Mouse (Mus musculus) E14TG2a.4 (cell line): ENCODE data around the gene Olfr827.

Experiments used
- H3K27me3 ChIP-seq: 2 replicates; pipeline ENCODE4 v1.6.1; 2014; ENCODE audit warnings: low read length, control low read depth; ENCODE audit not compliant: insufficient read depth
- H3K36me3 ChIP-seq: 2 replicates; pipeline ENCODE4 v1.6.1; 2014; ENCODE audit warnings: low read length, control low read depth; ENCODE audit not compliant: insufficient read depth
- H3K4me1 ChIP-seq: replicated peaks from 2 replicates; pipeline ENCODE4 v1.6.1; 2014; ENCODE audit warnings: low read depth, low read length, control low read depth
- H3K4me3 ChIP-seq: replicated peaks from 2 replicates; pipeline ENCODE4 v1.5.1; 2014; ENCODE audit warnings: mild to moderate bottlenecking, low read length
- H3K9me3 ChIP-seq: 2 replicates; pipeline ENCODE4 v1.6.1; 2014; ENCODE audit warnings: low read length, control low read depth
- CTCF ChIP-seq: conservative IDR thresholded peaks from 2 replicates; pipeline ENCODE4 v1.5.1; 2014; ENCODE audit warnings: low read length
- NANOG ChIP-seq: IDR thresholded peaks from 2 replicates; pipeline ENCODE4 v1.6.1; 2014; ENCODE audit warnings: borderline replicate concordance, low read length, mixed read lengths
- POU5F1 ChIP-seq: IDR thresholded peaks from 2 replicates; pipeline ENCODE4 v1.6.1; 2014; ENCODE audit warnings: low read length, borderline replicate concordance

The Olfr827 gene

DNA sequence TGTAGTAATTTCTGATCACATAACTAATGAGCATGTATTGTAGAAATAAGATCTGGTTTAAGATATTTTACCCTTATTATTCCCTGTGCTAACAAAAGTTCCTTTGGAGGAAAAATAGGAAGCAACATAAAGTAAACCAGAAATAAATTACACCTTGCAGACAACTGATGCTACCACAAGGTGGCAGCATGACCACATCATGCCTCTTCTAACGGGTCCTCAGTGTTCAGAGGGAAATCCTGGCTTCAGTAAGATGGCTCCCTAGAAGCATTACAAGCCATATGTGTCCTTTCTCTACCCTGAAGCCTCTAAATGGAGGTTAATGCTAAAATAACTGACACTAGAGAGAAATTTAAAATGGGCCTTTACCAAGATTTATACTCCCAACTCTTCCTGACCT lies 14.0 kb upstream of the Olfr827 start:
- TF ChIP-seq CTCF (peak; percentile 81), POU5F1 (no peak), NANOG (no peak)
- Histone ChIP-seq H3K4me3 (no peak overlapping the region), H3K9me3 (no peaks in the 10 kb centered on the region; the same call in 1 of the 2 replicates), H3K4me1 (no peaks in the 10 kb centered on the region), H3K27me3 (no peaks in the 10 kb centered on the region), H3K36me3 (no peaks in the 10 kb centered on the region)

DNA sequence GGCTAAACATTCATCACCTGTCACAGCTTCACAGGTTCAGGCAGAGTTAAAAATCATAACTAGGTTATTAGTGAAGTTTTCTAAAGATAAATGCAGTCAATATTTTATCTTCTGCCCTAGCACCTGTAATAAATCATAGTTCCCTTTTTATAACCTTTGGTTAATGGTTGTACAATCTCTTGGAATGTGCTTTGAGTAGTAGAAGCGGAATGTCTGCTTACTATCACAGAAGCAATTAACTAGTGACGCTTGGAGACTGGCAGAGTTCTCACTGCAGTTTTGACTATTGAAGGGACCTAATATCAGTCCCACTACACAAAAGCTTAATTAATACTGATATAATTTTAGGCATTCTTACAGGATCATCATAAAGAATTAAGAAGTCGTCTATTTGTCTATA lies 10.8 kb upstream of the Olfr827 start:
- Histone ChIP-seq H3K9me3 (no peaks in the 10 kb centered on the region; the same call in 1 of the 2 replicates), H3K36me3 (no peaks in the 10 kb centered on the region), H3K27me3 (no peaks in the 10 kb centered on the region), H3K4me1 (no peaks in the 10 kb centered on the region), H3K4me3 (no peak overlapping the region)
- TF ChIP-seq POU5F1 (no peak), NANOG (no peak), CTCF (no peak)

DNA sequence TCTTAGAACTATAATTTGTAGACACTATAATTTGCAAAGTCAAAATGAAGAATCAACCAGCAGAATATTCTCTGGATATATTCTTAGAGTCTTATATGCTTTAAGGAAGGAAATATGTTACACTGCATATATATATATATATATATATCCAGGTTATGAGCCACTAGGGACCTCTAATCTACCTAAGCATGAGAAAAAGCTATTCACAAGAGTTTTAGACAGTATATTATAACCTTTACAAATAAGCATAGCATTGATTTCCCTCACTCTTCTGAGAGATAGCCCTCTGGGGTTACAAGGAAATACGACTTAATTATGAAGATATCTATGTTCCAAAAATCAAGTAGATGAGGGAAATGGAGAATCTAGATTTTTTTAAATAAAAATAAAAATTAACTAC lies 30.1 kb downstream of the Olfr827 start, which contains the start of gene Olfr826:
Olfr826 (minus strand) TSS at position 101 of the 400 bp plus-strand sequence.
- Histone ChIP-seq H3K4me1 (no peaks in the 10 kb centered on the region), H3K4me3 (no peak within 1 kb of the TSS), H3K27me3 (no peaks in the 10 kb centered on the region), H3K9me3 (no peaks in the 10 kb centered on the region), H3K36me3 (no peaks in the 10 kb centered on the region)
- TF ChIP-seq CTCF: no peak
- TF ChIP-seq NANOG: no peak
- TF ChIP-seq POU5F1: no peak

DNA sequence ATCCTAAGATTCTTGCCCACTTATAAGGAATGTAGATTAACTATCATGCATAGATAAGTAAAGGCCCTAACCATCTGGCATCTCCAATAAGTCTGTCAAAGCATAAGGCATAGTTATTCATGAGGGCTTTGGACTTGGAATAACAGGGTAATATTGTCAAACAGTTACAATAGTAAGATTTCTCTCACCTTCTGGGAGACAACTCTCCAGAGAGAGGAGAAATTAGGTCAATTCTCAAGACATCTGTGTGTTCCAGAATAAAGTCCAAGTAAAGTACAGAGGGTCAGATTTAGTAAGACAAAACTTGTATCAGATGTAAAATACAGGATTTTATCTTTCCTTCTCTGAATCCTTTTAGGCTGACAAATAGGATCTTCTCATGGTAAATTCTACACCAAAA lies 47.5 kb downstream of the Olfr827 start, which contains the start of gene Olfr825:
Olfr825 (minus strand) TSS at position 101 of the 400 bp plus-strand sequence.
- Histone ChIP-seq H3K4me3 (no peak within 1 kb of the TSS), H3K27me3 (no peaks in the 10 kb centered on the region), H3K36me3 (no peaks in the 10 kb centered on the region), H3K4me1 (no peaks in the 10 kb centered on the region), H3K9me3 (no peaks in the 10 kb centered on the region)
- TF ChIP-seq NANOG (no peak), CTCF (no peak), POU5F1 (no peak)

DNA sequence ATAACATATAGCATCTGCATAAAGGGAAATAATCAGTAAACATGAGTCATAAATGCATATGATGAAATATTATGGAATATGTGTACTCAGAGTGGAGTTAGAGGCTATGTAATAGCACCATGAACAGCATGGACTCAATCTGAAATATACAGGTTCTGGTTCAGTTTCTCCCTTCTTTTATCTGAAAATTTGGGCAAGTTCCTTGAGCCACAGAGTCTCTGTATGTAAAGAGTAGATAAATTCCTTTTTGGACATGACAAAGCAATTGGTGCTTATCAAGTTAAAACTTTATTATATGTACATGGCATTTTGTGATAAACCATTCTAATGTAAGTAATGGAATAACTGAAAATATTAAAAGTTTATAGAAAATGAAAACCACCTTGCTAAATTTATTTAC lies 49.0 kb downstream of the Olfr827 start:
- H3K4me3 ChIP-seq: no peak overlapping the region
- no peak for TF ChIP-seq POU5F1
- no peak for TF ChIP-seq CTCF
- no peak for TF ChIP-seq NANOG
- no peaks in the 10 kb centered on the region for H3K9me3 ChIP-seq
- no peaks in the 10 kb centered on the region for H3K36me3 ChIP-seq
- no peaks in the 10 kb centered on the region for H3K27me3 ChIP-seq
- no peaks in the 10 kb centered on the region for H3K4me1 ChIP-seq
